Mouse (Mus musculus) midbrain, embryonic 16.5 days (tissue): ENCODE data around the gene Nbeal1. TPM values are rescaled to one million over a fixed set of nuclear protein-coding genes. Genes with fewer than 3 reads are reported as not detected.

ENCODE experiments used
- ATAC-seq: fragments of 200-750 bp; cut with Nextera tagmentation; 2 replicates; pipeline ENCODE4 v1.8.0; 2017; ENCODE audit warnings: moderate TSS enrichment
- H3K27ac ChIP-seq: fragments of 300-500 bp; sonication (generic); 2 replicates; pipeline ENCODE4 v1.5.1; 2014; ENCODE audit warnings: mild to moderate bottlenecking, low read length, mixed read lengths
- H3K27me3 ChIP-seq: fragments of 300-500 bp; sonication (generic); 2 replicates; pipeline ENCODE4 v1.6.1; 2014; ENCODE audit warnings: low read depth, low read length, mixed read lengths; ENCODE audit not compliant: control insufficient read depth, insufficient read depth
- H3K36me3 ChIP-seq: fragments of 300-500 bp; sonication (generic); 2 replicates; pipeline ENCODE4 v1.6.1; 2014; ENCODE audit warnings: mild to moderate bottlenecking, low read length, moderate library complexity, mixed read lengths; ENCODE audit not compliant: control insufficient read depth, insufficient read depth
- H3K4me1 ChIP-seq: fragments of 300-500 bp; sonication (generic); 2 replicates; pipeline ENCODE4 v1.6.1; 2014; ENCODE audit warnings: mild to moderate bottlenecking, low read length, mixed read lengths; ENCODE audit not compliant: control insufficient read depth, insufficient read depth
- H3K4me2 ChIP-seq: fragments of 300-500 bp; sonication (generic); 2 replicates; pipeline ENCODE4 v1.6.1; 2014; ENCODE audit warnings: mild to moderate bottlenecking, low read length, mixed read lengths
- H3K4me3 ChIP-seq: fragments of 300-500 bp; sonication (generic); 2 replicates; pipeline ENCODE4 v1.5.1; 2014; ENCODE audit warnings: low read depth, mild to moderate bottlenecking, low read length, moderate library complexity, mixed read lengths
- H3K9ac ChIP-seq: fragments of 300-500 bp; sonication (generic); 2 replicates; pipeline ENCODE4 v1.6.1; 2014; ENCODE audit warnings: low read depth, low read length, mixed read lengths
- H3K9me3 ChIP-seq: fragments of 300-500 bp; sonication (generic); replicated peaks from 2 replicates; pipeline ENCODE4 v1.6.1; 2014; ENCODE audit warnings: mild to moderate bottlenecking, low read length, mixed read lengths; ENCODE audit not compliant: control insufficient read depth, poor library complexity, severe bottlenecking
- WGBS: fragments of 180-500 bp; shearing (Covaris S2); extraction: QIAGEN DNeasy Blood & Tissue Kit; methylation state at CpG from one replicate; pipeline ENCODE4 v1.1.7; 2014; 5-methylcytosine and 5-hydroxymethylcytosine counted together
- polyA plus RNA-seq: library from polyadenylated mRNA; unstranded; fragments of >200 nt; fragmentation: Nextera tagmentation; extraction: Ambion mirVana; gene quantifications from 2 replicates; pipeline ENCODE4 v1.2.1, GENCODE M21; 2015

Nbeal1 gene
- 7.8 and 9.8 TPM in 2 replicates for polyA plus RNA-seq

DNA sequence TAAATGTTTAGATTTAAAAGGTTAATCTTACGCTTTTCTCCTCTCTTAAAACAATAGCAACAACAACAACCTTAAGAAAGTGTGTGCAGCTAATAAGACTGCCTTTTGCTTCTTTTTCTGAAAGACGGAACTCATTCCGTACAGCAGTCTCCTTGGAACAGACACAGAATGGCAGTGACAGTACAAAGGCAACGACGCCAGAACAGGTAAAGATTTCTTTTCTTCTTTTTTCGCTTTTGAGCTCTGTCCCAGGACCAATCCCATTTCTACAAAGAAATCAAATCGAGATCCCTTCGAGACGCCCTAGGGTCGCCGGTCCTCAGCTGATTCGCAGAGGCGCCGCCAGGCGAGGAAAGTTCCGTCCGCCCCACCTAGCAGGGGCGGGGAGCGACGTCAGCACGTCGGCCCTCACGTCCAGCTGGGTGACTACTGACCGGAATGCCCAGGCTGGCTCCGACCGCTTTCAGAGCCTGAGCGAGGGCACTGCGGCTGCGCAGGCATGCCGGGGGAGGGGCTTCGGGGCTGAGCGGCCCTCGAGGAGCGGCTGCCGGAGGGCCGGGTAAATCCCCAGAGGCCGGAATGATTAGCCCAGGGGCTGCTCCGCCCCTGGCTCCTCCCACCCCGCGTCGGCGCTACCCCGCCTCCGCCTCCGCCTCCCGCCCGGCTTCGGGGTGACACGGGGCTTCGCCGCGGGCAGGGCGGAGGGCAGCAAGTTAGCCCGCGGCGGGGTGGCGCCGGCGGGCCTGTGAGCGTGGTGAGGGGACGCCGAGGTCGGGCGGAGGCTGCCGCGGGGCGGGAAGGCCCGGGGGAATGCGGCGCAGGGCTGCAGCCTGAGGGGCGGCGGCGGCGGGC lies at the start of gene Nbeal1:
Nbeal1 (plus strand) TSS at position 668 of the 852 bp plus-strand sequence.
- Histone ChIP-seq H3K4me3 (peak within 1 kb of the TSS; percentile 98), H3K4me1 (peaks cover 18% of the 10 kb centered on the region), H3K36me3 (no peaks in the 10 kb centered on the region), H3K27me3 (no peaks in the 10 kb centered on the region), H3K9me3 (no peaks in the 10 kb centered on the region), H3K4me2 (peak within 1 kb of the TSS; percentile 74), H3K27ac (peak within 1 kb of the TSS; percentile 94), H3K9ac (peak within 1 kb of the TSS; percentile 90)
- WGBS: under 1% methylated on average over 62 of the region's 74 CpGs
- ATAC-seq: peak; percentile 99

GRCm38 (mm10) chr1:60137346-60137745 lies 43.1 kb upstream of the Nbeal1 start:
- no peaks in the 10 kb centered on the region for H3K27me3 ChIP-seq
- H3K4me2 ChIP-seq: no peak overlapping the region
- H3K4me1 ChIP-seq: no peaks in the 10 kb centered on the region
- no peaks in the 10 kb centered on the region for H3K9me3 ChIP-seq
- WGBS: 32% methylated on average over 9 of the region's 9 CpGs
- H3K9ac ChIP-seq: no peak overlapping the region
- H3K27ac ChIP-seq: no peak overlapping the region
- ATAC-seq: no peak
- H3K36me3 ChIP-seq: 0 out of 2 replicates have a peak, but pooled peaks cover 2% of the 10 kb centered on the region
- no peak overlapping the region for H3K4me3 ChIP-seq

- ATAC-seq: no peak
- WGBS: 76% methylated on average over 5 of the region's 5 CpGs
- Histone ChIP-seq H3K9ac (no peak overlapping the region), H3K9me3 (no peaks in the 10 kb centered on the region), H3K27ac (no peak overlapping the region), H3K4me1 (no peaks in the 10 kb centered on the region), H3K27me3 (no peaks in the 10 kb centered on the region), H3K4me3 (no peak overlapping the region), H3K4me2 (no peak overlapping the region), H3K36me3 (peaks cover 5% of the 10 kb centered on the region)
These were observed 27.7 kb upstream of the Nbeal1 start for GRCm38 (mm10) chr1:60152700-60153099.

GRCm38 (mm10) chr1:60156651-60157050 lies 23.7 kb upstream of the Nbeal1 start:
- Histone ChIP-seq H3K9me3 (no peaks in the 10 kb centered on the region), H3K4me2 (no peak overlapping the region), H3K36me3 (no peaks in the 10 kb centered on the region), H3K27me3 (no peaks in the 10 kb centered on the region), H3K27ac (no peak overlapping the region), H3K4me1 (no peaks in the 10 kb centered on the region), H3K9ac (no peak overlapping the region), H3K4me3 (no peak overlapping the region)
- WGBS: 86% methylated on average over 7 of the region's 7 CpGs
- ATAC-seq: no peak

GRCm38 (mm10) chr1:60158411-60158810 lies 22.0 kb upstream of the Nbeal1 start:
- H3K27ac ChIP-seq: no peak overlapping the region

GRCm38 (mm10) chr1:60163676-60164075 lies 16.7 kb upstream of the Nbeal1 start:
- Histone ChIP-seq H3K9me3 (no peaks in the 10 kb centered on the region), H3K4me3 (no peak overlapping the region), H3K4me2 (no peak overlapping the region), H3K36me3 (no peaks in the 10 kb centered on the region), H3K4me1 (no peaks in the 10 kb centered on the region), H3K27me3 (no peaks in the 10 kb centered on the region), H3K9ac (no peak overlapping the region), H3K27ac (no peak overlapping the region)
- ATAC-seq: no peak
- WGBS: 93% methylated on average over 3 of the region's 3 CpGs

More at GRCm38 (mm10) chr1:60158411-60158810, 22.0 kb upstream of the Nbeal1 start:
- no peaks in the 10 kb centered on the region for H3K36me3 ChIP-seq
- no peak overlapping the region for H3K4me3 ChIP-seq
- no peak overlapping the region for H3K9ac ChIP-seq
- no peak for ATAC-seq
- no peak overlapping the region for H3K4me2 ChIP-seq
- WGBS: 65% methylated on average over 3 of the region's 3 CpGs
- no peaks in the 10 kb centered on the region for H3K4me1 ChIP-seq
- H3K9me3 ChIP-seq: no peaks in the 10 kb centered on the region
- no peaks in the 10 kb centered on the region for H3K27me3 ChIP-seq

- H3K27ac ChIP-seq: no peak overlapping the region
- H3K27me3 ChIP-seq: no peaks in the 10 kb centered on the region
- 90% methylated on average over 2 of the region's 2 CpGs for WGBS
- no peak overlapping the region for H3K4me2 ChIP-seq
- H3K9me3 ChIP-seq: no peaks in the 10 kb centered on the region
- no peaks in the 10 kb centered on the region for H3K4me1 ChIP-seq
- H3K9ac ChIP-seq: no peak overlapping the region
- no peaks in the 10 kb centered on the region for H3K36me3 ChIP-seq
- no peak overlapping the region for H3K4me3 ChIP-seq
- no peak for ATAC-seq
These were observed 10.8 kb upstream of the Nbeal1 start for GRCm38 (mm10) chr1:60169626-60170025.

DNA sequence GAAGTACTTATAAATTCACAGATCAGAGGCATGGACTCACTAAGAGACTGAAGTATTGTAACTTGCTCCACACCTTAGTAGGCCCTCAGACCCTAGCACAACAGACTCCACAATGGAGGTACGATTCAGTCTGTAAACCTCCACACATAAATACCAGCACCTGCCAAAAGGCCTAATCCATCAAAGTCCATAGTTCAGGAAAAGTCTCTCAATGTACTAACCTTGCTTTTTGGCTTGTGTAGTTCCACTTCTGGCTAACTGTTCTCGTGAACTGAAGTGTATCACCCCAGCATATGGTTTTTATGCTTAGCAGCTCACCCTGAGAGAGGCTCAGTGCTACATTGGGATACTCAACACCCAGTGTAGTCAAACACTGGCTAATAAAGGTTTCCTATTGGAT lies 10.1 kb upstream of the Nbeal1 start:
- 77% methylated on average over 2 of the region's 2 CpGs for WGBS
- Histone ChIP-seq H3K9ac (no peak overlapping the region), H3K9me3 (no peaks in the 10 kb centered on the region), H3K27ac (no peak overlapping the region), H3K36me3 (no peaks in the 10 kb centered on the region), H3K27me3 (no peaks in the 10 kb centered on the region), H3K4me2 (no peak overlapping the region), H3K4me1 (no peaks in the 10 kb centered on the region), H3K4me3 (no peak overlapping the region)
- ATAC-seq: no peak

DNA sequence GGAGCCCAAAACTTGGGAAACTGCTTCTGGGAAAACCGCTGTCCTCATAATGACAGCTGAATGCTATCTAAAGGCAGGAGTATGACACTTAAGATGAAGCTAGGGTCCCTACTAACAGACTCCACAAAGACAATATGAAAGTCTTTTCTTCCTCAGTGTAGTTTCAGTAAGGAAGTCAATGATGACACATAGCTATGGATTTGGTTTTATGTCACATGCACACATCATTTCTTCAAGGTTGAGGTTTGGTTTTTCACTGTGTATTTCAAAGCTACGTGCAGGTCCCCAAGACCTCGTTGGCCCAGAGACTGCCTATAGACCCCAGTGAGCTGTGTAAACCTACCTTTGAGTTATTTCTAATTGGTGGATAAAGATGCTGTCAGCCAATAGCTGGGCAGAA lies 7.3 kb upstream of the Nbeal1 start:
- H3K27me3 ChIP-seq: no peaks in the 10 kb centered on the region
- no peak overlapping the region for H3K4me2 ChIP-seq
- no peak overlapping the region for H3K27ac ChIP-seq
- H3K9me3 ChIP-seq: no peaks in the 10 kb centered on the region
- no peak for ATAC-seq
- H3K36me3 ChIP-seq: no peaks in the 10 kb centered on the region
- no peak overlapping the region for H3K9ac ChIP-seq
- no peaks in the 10 kb centered on the region for H3K4me1 ChIP-seq
- WGBS: 96% methylated on average over 3 of the region's 3 CpGs
- H3K4me3 ChIP-seq: no peak overlapping the region
